Mouse (Mus musculus): ENCODE results near the gene Mfap5.
"Not testable (repeated sequence)": the region's sequence is repeated elsewhere in the genome, so short reads cannot be mapped to it uniquely, and the experiment has no call there.

Gene Mfap5

GRCm38 (mm10) chr6:122514312-122514711 is 8.7 kb downstream of the Mfap5 start:
- no peak for DNase-seq

- not testable (repeated sequence) for DNase-seq
Measured at GRCm38 (mm10) chr6:122515762-122516161, 10.1 kb downstream of the Mfap5 start.

GRCm38 (mm10) chr6:122517668-122518067 is 12.0 kb downstream of the Mfap5 start:
- DNase-seq: no peak

GRCm38 (mm10) chr6:122519384-122519783 is 13.7 kb downstream of the Mfap5 start:
- peak in 1 of 2 experiments; percentile 14 for DNase-seq

GRCm38 (mm10) chr6:122522595-122522994 is 16.9 kb downstream of the Mfap5 start:
- peak; percentile 40 to 53 for DNase-seq

GRCm38 (mm10) chr6:122523289-122523688 is 17.6 kb downstream of the Mfap5 start:
- DNase-seq: no peak

GRCm38 (mm10) chr6:122527596-122527995 is 22.0 kb downstream of the Mfap5 start:
- no peak for DNase-seq

- DNase-seq: no peak
Measured at GRCm38 (mm10) chr6:122528136-122528535, 22.5 kb downstream of the Mfap5 start.

GRCm38 (mm10) chr6:122531466-122532174 is 26.0 kb downstream of the Mfap5 start:
- no peak for DNase-seq

- peak; percentile 85 to 89 for DNase-seq
Measured at GRCm38 (mm10) chr6:122532883-122533302, 27.2 kb downstream of the Mfap5 start.

GRCm38 (mm10) chr6:122534032-122534431 is 28.4 kb downstream of the Mfap5 start:
- peak in 1 of 2 experiments; percentile 6 for DNase-seq

- DNase-seq: no peak
Measured at GRCm38 (mm10) chr6:122539564-122539963, 33.9 kb downstream of the Mfap5 start.

GRCm38 (mm10) chr6:122542459-122542858 is 36.8 kb downstream of the Mfap5 start:
- not testable (repeated sequence) for DNase-seq

GRCm38 (mm10) chr6:122543574-122543973 is 37.9 kb downstream of the Mfap5 start:
- DNase-seq: no peak

GRCm38 (mm10) chr6:122544672-122545071 is 39.0 kb downstream of the Mfap5 start:
- no peak for DNase-seq

- DNase-seq: no peak
Measured at GRCm38 (mm10) chr6:122545289-122545882, 39.7 kb downstream of the Mfap5 start.

GRCm38 (mm10) chr6:122545948-122546347 is 40.3 kb downstream of the Mfap5 start:
- no peak for DNase-seq

- DNase-seq: no peak
Measured at GRCm38 (mm10) chr6:122553606-122554005, 48.0 kb downstream of the Mfap5 start, which contains the start of gene Aicda. Aicda (plus strand) TSS chr6:122553801.

GRCm38 (mm10) chr6:122554102-122554501 is 48.5 kb downstream of the Mfap5 start:
- no peak for DNase-seq

- no peak for DNase-seq
Measured at GRCm38 (mm10) chr6:122555266-122555665, 49.6 kb downstream of the Mfap5 start.

GRCm38 (mm10) chr6:122556959-122557561 is 51.4 kb downstream of the Mfap5 start:
- peak; percentile 56 to 87 for DNase-seq

GRCm38 (mm10) chr6:122560427-122560826 is 54.8 kb downstream of the Mfap5 start:
- DNase-seq: peak; percentile 70 to 80

- peak in 1 of 2 experiments; percentile 40 for DNase-seq
Measured at GRCm38 (mm10) chr6:122561005-122561404, 55.4 kb downstream of the Mfap5 start.

- peak in 1 of 2 experiments; percentile 75 for DNase-seq
Measured at GRCm38 (mm10) chr6:122562463-122562862, 56.8 kb downstream of the Mfap5 start.

All from kidney, postnatal 25 days (tissue).